Mouse (Mus musculus) urinary bladder, postnatal 10 days (tissue): Measurements from ENCODE around the gene Lsp1.

Source experiments
- DNase-seq: peaks from one replicate; pipeline ENCODE4 v3.0.0; 2022; ENCODE audit warnings: low spot score

Lsp1 gene

GRCm38 (mm10) chr7:142506501-142506900 is 45.9 kb downstream of the Lsp1 start:
- no peak for DNase-seq

DNA sequence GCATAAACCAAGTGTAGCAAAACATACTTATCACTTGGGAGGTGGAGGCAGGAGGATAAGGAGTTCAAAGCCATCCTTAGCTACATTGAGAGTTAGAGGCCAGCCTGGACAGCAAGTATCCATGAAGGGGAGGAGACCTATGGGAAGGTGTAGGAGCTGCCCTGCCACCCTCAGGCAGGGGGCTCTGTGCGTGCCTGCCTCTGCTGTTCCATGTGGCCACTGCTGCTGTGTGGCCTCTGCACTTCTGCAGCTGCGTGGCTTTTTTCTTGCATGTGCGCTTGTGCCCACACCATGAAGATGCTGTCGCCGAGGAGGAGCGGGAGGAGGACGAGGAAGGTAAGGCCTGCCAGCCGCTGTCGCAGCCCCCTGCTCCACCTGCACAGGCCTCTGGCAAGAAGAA is 46.8 kb downstream of the Lsp1 start:
- no peak for DNase-seq

GRCm38 (mm10) chr7:142509518-142509917 is 48.9 kb downstream of the Lsp1 start:
- no peak for DNase-seq

DNA sequence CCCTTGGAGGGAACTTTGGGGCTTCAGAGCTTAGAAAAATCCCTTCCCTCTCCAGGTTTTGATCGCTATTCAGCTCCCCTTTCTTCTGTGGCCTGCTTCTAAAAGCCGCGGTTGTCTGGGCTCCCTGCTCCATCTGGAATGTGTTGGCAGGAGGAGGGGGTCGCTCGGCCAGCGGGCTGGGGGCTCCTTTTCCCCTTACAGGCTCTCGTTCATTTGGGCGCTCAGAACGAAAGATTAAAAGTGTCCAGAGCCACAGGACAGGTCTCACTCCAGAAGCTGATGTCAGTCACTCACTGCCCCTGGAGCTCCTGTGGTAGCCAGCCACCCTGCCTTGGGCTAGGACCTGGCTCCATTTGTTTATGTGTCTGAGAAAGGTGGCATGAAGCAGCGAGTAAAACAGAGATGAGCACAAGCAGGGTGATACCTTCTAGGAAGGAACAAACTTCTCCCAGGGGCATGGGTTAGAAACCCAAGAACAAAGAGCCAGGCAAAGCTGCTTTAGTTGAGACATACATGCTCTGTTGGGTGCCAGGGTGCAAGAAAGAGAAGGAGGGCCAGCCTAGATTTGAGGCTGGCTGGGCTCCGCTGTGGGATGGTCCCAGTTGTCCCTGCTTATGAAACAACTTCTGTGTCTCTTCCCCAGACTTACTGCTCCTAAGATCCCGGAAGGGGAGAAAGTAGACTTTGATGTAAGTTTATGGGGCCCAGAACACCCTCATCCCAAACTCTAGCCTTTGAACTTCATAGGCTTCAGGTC is 49.6 kb downstream of the Lsp1 start:
- no peak for DNase-seq

DNA sequence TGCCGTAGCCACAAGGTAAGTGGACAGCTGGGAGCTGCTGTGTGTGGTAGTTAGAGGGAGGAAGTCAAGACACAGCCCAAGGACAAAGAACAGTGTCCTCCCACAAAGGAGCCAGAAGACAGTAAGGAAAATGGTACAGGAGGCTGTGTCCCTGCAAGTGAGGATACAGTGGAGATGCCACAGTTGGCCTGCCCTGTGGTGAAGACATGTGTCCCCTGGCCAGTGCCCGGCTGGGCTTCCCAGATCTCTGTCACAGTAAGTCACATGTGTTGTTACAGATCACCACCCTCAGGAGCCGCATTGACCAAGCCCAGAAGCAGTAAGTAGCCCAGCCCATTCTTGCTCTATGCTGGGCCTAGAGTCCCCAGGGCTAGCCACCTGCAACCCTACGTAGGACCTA is 53.4 kb downstream of the Lsp1 start:
- DNase-seq: no peak

- DNase-seq: no peak
These were observed 55.8 kb downstream of the Lsp1 start for GRCm38 (mm10) chr7:142516221-142516978.

- no peak for DNase-seq
These were observed 56.9 kb downstream of the Lsp1 start for GRCm38 (mm10) chr7:142517531-142517930.

DNA sequence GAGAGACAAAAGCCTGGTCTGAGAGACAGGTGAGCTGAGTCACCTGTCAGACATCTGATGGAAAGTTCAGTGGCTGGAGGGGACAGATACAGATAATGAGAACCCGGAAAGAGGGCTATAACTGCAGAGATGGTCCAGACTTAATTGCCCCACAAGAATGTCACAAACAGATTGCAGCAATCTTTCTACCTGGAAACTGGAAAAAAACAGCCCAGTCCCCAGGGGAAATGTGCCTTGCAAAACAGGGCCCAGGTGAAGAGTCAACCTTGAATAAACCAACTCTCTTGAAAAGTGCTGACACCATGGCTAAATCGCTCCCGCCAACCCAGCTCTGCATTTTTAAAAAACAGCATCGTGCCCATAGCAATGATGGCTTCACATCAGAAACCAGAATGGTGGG is 59.7 kb downstream of the Lsp1 start:
- no peak for DNase-seq

DNA sequence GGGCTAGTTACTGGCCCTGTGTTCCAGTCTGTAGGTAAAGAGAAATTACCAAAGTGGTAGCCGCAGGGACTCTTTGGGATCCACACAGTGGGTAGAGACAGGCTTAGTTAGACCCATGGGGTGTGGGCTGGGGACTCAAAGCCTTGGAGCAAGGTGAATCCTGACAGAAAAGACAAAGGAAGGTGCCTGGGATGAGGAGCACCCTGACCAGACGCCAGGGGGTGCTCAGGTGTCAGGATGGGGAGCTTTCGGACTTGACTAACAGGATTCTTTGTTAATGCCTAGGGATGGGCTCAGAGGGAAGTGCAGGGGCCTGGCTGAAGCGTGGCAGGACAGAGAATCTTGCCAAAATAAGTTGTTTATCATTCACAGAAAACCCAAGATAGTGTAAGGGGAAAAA is 61.7 kb downstream of the Lsp1 start:
- no peak for DNase-seq

GRCm38 (mm10) chr7:142523200-142523990 is 62.8 kb downstream of the Lsp1 start:
- no peak for DNase-seq

- DNase-seq: no peak
These were observed 65.0 kb downstream of the Lsp1 start for GRCm38 (mm10) chr7:142525342-142526178.

- DNase-seq: no peak
These were observed 68.7 kb downstream of the Lsp1 start for GRCm38 (mm10) chr7:142529350-142529749.

DNA sequence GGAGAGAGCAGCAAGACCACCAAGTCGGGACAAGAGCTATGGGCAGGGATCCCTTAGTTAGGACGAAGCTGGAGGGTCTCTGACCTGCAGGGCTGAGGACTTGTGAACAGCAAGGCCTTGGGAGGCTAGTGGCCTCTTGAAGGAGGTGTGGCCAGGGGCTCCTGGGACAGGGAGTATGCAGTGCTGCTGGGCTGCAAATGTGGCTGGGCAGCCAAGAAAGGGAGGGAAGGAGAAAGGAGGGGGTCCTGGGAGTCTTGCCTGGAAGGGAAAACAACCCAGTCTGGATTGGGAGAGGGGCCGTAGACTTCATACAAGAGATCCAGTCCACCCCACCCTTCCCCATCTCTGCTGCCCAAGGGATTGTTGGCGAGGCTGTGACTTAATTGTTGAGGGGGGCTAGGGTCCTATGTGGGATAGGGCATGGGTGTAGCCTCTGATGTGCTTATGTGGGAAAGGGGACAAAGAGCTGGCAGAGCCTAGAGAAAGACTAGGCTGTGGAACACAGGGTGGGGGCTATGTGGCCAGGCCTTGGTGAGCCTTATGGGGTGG is 71.4 kb downstream of the Lsp1 start:
- DNase-seq: no peak

GRCm38 (mm10) chr7:142532671-142533058 is 72.1 kb downstream of the Lsp1 start, which contains the start of gene Mrpl23:
Mrpl23 (plus strand) TSS chr7:142532686.
- DNase-seq: no peak

DNA sequence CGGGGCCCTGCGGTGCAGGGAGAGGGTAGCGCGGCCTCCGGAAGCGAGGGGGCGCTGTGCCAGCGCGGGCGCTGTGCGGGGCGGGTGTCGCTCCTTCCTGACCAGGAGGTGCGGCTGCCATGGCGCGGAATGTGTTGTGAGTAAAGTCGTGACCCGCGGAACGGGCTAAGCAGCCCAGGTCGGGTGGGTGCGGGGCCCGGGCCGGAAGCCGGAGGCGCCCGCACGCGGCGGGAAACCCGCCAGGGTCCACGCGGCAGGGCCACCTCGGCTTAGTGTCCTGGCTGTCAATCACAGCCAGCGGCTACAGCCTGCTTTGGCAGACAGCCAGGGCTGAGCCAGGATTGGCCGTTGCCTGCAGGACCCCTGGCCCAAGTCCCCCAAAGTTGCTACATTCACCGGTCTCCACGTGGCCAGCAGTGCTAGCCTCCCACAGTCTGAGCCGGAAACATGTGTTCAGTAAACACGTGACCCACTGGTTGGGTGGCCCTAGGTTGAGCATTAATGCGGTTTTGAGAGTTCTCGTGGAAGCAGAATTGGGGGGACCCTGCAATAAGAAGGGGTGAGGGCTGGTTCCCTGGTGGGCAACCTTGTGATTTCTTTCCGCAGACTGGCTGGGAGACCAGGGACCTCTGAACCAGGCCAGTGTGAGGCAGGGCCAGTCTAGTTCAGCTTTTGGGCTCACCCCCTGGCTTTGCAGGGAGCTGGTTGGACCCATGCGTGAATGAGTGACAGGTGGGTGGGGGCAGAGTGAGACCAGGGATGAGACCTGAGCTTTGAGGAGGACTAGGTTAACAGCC is 72.6 kb downstream of the Lsp1 start:
- peak; percentile 76 for DNase-seq

- no peak for DNase-seq
These were observed 74.5 kb downstream of the Lsp1 start for GRCm38 (mm10) chr7:142535116-142535515.

DNA sequence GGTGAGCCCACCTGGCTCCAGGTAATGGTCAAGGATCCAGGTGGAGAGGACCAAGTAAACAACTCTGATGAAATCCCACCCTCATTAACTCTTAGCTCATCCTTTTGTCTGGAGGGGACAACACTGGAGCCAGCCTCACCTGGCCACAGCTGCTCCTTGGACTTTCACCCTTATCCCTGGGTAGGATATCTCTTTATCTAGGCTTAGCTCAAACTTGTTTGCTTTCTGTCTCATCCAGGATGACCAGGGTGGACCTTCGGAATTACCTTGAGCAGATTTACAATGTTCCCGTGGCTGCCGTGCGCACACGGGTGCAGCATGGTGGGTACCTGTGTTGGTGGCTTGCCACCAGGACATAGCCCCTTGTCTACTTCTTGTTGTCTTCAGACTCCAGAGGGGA is 75.2 kb downstream of the Lsp1 start:
- DNase-seq: no peak

DNA sequence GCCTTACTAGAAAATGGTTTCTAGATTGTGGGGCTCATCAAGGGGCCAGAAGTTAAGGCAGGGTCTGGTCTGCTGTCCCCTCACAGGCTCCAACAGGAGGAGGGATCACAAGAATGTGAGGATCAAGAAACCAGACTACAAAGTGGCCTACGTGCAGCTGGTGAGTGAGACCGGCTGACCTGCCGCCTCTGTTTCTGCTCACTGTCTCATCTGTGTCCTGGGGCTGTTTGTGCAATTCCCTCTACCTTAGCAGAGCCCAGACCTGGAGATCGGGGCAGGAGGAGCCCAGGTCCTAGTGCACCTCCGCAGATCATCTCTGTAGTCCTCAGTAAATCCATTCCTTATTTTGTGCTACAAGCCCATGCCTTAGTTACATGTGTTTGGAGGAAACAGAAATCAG is 76.6 kb downstream of the Lsp1 start:
- no peak for DNase-seq

GRCm38 (mm10) chr7:142537879-142538278 is 77.3 kb downstream of the Lsp1 start:
- no peak for DNase-seq

DNA sequence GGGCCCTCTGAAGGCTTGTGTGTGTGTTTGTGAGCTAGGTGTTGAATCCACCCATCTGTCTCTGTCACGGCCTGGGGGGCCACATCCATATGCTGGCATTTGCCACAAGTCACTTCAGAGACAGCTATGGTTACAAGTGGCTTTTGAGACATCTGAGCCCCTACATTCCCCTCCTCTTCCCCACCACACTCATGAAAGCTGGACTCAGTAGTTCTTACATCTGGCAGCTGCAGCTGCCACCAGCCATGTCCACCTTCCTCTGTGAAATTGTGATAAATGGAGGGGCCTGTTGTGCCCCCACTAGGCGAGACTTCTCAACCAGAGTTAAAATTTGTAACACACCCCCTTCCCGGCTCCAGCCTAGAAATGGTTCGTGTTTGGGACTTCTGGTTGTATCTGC is 77.7 kb downstream of the Lsp1 start:
- no peak for DNase-seq

- DNase-seq: no peak
These were observed 78.2 kb downstream of the Lsp1 start for GRCm38 (mm10) chr7:142538766-142539165.
